Mouse (Mus musculus): ENCODE measurements around the gene Efcab10.

Gene Efcab10

DNA sequence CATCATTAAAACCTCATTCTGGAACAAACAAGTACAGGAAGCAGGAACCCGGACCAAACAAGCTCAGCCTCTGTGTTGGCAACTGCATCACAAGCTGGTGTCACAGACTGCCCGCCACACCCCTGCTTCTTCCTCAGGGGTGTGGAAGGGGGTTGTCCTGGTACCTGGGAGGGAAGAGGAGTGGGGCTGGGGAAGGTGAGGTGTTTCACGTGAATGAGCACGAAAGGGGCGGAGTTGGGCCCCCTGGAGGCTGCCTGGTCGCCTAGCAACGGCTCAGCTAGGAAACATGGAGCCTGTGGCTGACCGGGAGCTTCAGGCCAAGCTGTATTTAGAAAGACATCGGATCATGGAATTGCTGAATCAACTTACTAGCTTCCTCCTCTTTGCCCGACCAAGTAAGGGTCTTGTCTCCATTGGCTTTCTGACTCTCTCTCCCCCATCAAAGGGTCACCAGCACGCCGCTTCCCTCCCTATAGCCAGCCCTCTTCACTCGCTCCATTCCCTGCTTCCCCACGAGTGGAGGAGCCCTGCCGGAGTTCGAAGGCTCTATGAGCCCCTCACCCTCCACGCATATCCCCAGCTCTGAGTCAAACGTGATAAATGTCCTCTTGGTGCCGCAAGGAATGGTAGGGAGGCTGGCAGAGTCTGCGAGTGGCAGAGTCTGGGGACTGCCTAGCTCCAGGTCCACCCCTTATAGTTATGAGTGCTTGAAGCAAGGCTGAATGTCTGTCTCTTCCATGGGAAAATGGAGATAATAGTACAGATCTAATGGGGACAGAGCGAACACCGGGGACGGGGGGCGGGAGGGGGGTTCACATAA is at the start of gene Efcab10:
Gene Efcab10, plus strand, starts transcription at position 51 of the 820 bp plus-strand sequence.
- DNase-seq (ENCODE audit: low spot score): peak; percentile 44

DNA sequence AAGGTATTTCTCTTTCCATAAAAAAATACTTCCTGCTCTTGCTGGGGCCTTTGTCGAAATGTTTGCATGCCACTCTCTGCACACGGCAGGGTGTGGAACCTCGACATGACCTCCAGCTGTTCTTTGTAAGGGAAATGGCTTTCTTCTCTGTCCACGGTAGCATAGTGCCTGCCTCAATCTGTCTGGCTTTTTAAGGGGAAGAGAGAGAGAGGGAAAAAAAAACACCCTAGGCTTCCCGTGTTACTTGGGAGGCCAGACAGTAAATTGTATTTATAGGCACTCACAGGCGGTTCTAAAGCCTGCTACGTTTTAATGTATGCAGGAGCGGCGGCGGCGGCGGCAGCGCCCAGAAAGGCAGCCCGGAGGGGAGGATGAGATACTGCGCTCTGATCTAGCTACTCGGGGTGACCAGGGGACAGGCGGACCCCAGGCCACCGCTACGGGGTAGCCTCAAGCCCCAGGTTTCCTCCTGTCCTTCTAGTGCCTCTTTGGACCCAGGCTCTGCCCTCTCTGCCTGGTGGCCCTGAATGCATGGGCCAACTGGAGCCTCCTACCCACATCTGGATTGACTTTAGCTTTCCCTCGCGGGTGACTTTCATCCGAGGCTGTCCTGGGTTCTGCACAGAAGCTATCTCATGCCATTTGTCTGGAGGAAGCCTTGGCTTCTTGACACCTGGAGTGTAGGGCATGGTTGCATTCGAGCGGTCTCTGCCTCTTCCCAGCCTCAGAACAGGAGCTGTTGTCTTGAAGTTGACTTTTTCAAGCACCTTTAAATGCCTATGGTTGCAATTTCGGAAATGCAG is 49.5 kb upstream of the Efcab10 start:
- no peak for DNase-seq (ENCODE audit: low spot score)

DNA sequence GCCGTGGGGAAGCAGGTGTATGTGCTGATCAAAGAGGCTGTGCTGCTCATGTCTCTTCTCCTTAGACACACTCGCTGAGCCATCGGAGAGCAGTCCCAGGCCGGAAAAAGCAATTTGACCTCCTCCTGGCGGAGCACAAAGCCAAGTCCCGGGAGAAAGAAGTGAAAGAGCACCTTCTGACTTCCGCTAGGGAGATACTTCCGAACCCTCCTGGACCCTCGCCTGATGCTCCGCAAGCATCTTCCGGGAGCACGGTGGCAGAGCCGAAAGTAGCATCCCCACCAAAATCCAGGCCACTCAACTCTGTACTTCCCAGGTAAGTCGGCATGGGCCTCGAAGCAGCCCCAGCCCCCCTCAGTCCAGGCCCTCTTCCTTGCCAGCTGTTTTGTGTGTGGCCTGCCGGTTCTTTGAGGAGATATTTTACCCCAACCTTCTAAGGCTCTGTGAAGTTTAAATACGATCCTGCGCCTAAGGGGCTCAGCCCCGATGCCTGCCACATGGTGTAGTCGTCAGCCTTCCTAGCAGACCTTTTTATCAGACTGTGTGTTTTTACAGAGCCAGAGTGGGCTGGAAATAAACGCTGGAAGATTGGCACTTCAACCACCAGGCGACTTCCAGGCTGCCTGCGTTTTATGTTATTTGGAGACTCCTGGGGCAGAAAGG is 48.8 kb upstream of the Efcab10 start:
- DNase-seq (ENCODE audit: low spot score): no peak

DNA sequence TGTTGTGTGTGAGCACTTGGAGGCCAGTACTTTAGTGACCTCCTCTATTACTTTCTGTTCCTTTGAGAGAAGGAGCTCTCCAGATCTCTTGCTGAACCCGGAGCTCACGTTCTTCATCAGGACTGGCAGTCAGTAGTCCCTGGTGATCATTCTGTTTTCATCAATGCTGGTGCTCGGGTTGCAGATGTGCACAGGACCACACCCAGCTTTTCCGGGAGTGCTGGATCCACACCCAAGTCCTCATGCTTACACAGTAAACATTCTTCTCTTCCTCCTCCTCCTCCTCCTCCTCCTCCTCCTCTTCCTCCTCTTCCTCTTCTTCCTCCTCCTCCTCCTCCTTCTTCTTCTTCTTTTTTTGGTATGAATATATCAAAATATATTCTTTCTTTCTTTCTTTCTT is 42.0 kb upstream of the Efcab10 start:
- no peak for DNase-seq (ENCODE audit: low spot score)

- DNase-seq (ENCODE audit: low spot score): no peak
Measured at GRCm38 (mm10) chr12:33358345-33358744, 36.3 kb upstream of the Efcab10 start.

DNA sequence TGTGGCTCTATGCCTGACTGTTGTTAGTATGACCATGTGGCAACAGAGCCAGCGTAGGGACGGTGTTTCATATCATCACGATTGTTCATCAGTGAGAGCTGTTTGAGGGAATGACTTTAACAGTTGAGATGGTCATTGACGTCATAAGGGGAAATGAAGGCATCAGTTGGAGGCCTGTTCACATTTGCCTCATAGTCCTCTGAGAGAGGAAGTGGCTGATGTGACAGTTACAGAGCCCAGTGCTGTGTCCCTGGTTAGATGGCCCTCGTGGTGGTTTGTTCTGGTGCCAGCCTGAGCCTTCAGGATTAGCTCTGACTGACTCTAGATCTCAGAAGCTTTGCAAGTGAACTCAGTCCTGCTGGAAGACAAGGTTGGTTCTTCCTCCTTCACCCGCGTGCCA is 35.4 kb upstream of the Efcab10 start:
- no peak for DNase-seq (ENCODE audit: low spot score)

DNA sequence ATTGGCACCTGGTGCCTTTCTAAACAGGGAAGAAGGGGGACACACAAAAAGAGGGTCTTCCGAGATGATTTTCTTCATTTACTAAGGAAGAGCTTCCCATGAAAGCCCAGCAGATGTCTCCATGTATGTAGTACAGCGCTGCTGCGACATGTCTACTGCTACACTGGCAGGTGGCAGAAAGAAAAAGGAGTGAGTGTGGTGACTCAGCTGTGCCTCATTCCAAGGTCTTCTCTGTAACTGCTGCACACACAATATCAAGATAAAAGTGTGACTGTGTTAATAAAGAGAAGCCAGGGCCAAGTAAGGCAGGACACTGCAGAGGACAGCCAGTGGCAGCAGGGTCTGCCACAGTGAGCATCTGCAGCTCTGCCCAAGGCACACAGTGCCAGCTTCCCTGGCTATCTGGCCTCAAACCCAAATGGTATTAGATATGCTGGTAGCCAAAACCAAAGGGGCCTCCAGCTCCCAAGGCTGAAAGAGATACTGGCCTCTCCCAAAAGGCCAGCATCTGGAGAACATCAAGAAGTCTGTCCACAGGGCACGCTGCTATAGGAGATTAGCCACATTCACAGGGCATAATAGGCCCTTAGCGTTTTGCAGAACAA is 34.7 kb upstream of the Efcab10 start:
- peak; percentile 14 for DNase-seq (ENCODE audit: low spot score)

DNA sequence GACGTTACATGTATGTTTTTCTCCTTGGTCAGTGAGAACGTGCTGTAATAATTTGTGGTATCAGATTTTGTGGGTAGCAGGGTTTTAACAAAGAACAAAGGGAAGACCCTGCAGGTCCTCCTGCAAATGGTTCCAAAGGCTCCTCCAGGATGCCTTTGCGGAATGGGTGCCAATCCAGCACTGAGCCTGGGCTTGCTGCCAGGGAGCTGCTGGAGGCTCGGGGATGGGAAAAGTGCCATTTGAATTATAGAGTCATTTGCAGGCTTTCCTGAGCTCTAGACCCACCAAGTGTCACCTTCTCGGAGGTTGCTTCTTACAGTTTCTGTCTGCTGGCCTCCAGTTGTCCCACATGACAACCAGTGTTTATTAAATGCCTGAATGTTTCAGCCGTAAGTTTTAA is 33.9 kb upstream of the Efcab10 start:
- peak; percentile 53 for DNase-seq (ENCODE audit: low spot score)

DNA sequence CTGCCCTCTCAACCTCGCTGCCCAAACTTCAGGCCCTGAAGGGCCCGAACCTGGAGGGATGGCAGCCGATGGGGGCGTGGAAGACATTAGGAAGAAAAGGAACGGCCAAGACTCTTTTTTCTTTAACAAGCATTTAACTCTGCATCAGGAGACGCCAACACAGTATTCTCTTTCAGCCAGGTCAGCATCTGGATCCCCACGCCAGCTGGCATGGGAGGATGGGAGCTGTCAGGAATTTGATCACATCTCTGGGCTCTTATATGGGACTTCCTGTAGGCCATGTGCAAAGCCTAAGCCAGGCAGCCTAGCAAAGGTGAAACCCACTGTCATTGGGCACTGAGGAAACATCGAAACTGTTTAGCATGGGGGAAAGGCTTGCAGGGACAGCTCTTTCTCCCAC is 30.1 kb upstream of the Efcab10 start:
- no peak for DNase-seq (ENCODE audit: low spot score)

GRCm38 (mm10) chr12:33365133-33365532 is 29.5 kb upstream of the Efcab10 start:
- no peak for DNase-seq (ENCODE audit: low spot score)

GRCm38 (mm10) chr12:33369555-33369954 is 25.1 kb upstream of the Efcab10 start:
- no peak for DNase-seq (ENCODE audit: low spot score)

DNA sequence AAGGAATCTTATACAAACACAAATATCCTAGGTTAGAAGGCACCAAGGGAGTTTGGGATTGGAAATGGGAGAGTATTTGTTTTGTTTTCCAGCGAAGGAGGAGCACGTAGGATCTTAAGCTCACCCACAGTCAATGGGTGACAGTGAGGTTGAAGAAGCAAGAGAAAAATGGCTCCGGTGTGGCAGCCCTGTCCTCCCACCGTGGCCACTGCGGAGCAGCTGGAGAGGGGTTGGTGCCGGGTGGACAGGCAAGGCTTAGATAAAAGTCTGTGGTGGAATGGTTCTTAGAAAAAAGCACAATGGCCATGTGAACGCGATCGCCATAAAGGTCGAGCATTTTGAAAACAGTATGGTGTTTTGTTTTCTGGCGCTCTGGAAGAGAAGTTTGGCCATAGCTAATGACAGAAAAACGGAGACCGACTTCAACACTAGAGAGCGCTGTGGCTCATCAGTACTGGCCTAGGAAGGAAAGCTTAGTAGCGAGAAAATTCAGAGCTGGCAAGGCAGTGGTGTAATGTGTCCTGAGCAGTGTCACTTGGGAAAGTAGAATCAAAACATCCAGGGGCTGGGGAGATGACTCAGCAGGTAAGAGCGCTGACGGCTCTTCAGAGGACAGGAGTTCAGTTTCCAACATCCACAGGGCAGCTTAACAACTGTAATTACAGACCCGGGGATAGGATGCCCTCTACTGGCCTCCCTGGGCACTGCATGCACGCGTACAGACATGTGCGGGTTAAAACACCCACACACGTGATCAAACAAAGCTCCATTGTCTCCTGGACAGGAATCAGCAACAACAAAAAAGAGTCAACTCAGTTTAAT is 14.8 kb upstream of the Efcab10 start:
- DNase-seq (ENCODE audit: low spot score): peak; percentile 32

GRCm38 (mm10) chr12:33388842-33389241 is 5.8 kb upstream of the Efcab10 start:
- peak; percentile 25 for DNase-seq (ENCODE audit: low spot score)

- no peak for DNase-seq (ENCODE audit: low spot score)
Measured at GRCm38 (mm10) chr12:33390844-33391560, 3.7 kb upstream of the Efcab10 start.

DNA sequence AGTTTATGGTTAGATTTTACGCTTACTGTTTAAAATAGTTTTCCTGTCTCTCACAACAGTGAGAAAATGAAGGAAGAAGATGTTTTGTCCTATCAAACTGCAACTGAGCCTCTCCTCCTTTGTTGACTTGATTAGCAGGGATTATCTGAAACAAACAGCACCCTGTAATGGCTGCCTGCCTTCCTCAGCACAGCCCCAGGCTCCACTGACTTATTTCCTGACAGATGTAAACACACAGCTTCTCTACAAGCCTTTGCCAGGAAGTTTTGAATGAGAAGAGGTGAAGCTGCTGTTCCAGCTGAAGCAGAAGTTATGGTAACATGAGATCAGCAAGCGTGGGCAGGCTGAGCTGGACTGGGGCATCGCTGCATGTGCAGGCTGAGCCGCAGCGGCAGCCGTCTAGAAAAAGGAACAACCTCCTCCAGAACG is 8.6 kb downstream of the Efcab10 start:
- no peak for DNase-seq (ENCODE audit: low spot score)

DNA sequence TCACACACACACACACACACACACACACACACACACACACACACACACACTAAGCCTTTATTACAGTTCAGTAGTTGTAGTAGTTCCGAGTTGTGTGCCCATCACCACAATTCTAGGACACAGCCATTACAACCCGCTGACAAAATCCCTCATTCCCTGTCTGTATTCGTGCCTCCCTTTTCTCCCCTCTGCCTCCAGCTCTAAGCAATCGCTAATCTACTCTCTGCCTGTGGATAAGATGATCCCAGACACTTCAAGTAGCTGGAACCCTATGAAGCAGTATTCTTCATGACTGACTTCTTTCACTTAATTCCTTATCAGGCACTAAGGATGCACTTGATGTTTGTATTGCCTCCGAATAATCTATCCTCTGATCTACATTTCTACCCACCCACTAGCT is 10.3 kb downstream of the Efcab10 start:
- DNase-seq (ENCODE audit: low spot score): no peak

DNA sequence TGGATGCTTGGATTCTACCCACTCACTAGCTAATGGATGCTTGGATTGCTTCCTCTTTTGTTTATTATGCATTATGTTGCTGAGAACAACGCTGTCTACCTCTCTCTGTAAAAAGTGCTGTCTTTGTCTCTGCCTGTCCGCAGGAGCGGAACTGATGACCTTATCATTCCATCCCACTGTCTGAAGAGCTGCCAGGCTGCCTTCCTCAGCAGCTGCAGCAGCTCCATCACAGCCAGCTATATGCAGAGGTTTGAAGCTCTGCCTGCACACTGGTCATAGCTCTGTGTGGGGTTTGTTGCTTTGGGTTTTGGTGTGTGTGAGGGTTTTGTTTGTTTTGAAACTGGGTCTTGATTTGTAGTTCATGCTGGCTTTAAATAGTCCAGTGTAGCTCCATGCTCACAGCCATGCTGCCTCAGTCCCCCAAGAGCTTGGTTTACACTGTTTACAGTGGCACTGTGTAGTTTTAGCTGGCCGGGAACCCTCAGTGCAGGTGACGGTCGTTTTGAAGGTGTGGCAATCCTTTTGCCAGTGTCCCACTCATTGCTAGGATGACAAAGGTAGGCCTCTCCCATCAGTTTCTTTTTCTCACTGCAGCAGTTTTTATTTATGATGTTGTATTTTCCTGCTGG is 10.9 kb downstream of the Efcab10 start:
- DNase-seq (ENCODE audit: low spot score): no peak

- DNase-seq (ENCODE audit: low spot score): no peak
Measured at GRCm38 (mm10) chr12:33411580-33412151, 17.0 kb downstream of the Efcab10 start.

DNA sequence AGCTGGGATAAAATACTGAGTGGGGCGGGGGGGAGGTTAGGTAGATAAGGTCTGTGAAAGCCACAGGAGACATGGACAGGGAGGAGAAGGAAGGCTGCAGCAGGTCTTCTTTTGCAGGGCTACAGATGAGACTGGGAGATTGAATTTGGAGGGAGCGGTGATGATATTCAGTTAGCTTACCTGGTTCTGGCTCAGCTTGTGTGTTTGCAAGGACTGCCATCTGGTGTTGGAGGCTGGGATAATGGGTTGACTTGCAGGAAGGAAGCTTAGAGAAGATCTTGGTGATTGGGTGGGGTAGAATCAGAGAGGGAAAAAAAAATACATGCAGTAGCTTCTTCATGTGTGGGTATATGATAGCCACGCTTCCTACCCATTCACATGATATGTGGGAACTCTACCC is 29.7 kb downstream of the Efcab10 start:
- peak; percentile 11 for DNase-seq (ENCODE audit: low spot score)

GRCm38 (mm10) chr12:33427293-33427692 is 32.6 kb downstream of the Efcab10 start:
- DNase-seq (ENCODE audit: low spot score): no peak
